Mouse (Mus musculus): ENCODE results near the gene Zfp385a. TPM values are rescaled to one million over a fixed set of nuclear protein-coding genes. Genes with fewer than 3 reads are reported as not detected.

The Zfp385a gene
- polyA plus RNA-seq (2016; fragmentation: Nextera tagmentation; extraction: Ambion mirVana) = 23.1 and 23.6 TPM in 2 replicates

- peak; percentile 34 for DNase-seq (ENCODE audit: extremely low spot score, low spot score)
- H3K4me3 ChIP-seq = peak within 1 kb of the TSS; percentile 74
- peaks cover 76% of the 10 kb centered on the region for H3K4me1 ChIP-seq
- peaks cover 15% of the 10 kb centered on the region for H3K36me3 ChIP-seq (replicated peaks)
- H3K27ac ChIP-seq = peak within 1 kb of the TSS; percentile 79
- H3K27me3 ChIP-seq (ENCODE audit: poor library complexity, severe bottlenecking) = peaks cover 70% of the 10 kb centered on the region
- no peaks in the 10 kb centered on the region for H3K9me3 ChIP-seq
- 0% methylated on average over 26 of the region's 26 CpGs for WGBS
Observed at GRCm38 (mm10) chr15:103339961-103340337, at the start of gene Zfp385a. Gene Zfp385a, minus strand, starts transcription at chr15:103340093.

GRCm38 (mm10) chr15:103388556-103389145, 48.8 kb upstream of the Zfp385a start:
- no peak overlapping the region for H3K4me3 ChIP-seq
- H3K36me3 ChIP-seq (replicated peaks) = no peaks in the 10 kb centered on the region
- H3K9me3 ChIP-seq = no peaks in the 10 kb centered on the region
- WGBS = 50% methylated on average over 4 of the region's 4 CpGs
- no peak overlapping the region for H3K27ac ChIP-seq
- H3K4me1 ChIP-seq = peaks cover 2% of the 10 kb centered on the region; the same call in 1 of the 2 replicates
- DNase-seq (ENCODE audit: extremely low spot score, low spot score) = no peak
- no peaks in the 10 kb centered on the region for H3K27me3 ChIP-seq (ENCODE audit: poor library complexity, severe bottlenecking)

- DNase-seq (ENCODE audit: extremely low spot score, low spot score) = no peak
- no peaks in the 10 kb centered on the region for H3K9me3 ChIP-seq
- 77% methylated on average over 7 of the region's 7 CpGs for WGBS
- no peaks in the 10 kb centered on the region for H3K27me3 ChIP-seq (ENCODE audit: poor library complexity, severe bottlenecking)
- no peaks in the 10 kb centered on the region for H3K36me3 ChIP-seq (replicated peaks)
- peaks cover 12% of the 10 kb centered on the region for H3K4me1 ChIP-seq
- no peak overlapping the region for H3K4me3 ChIP-seq
- no peak overlapping the region for H3K27ac ChIP-seq
Observed at GRCm38 (mm10) chr15:103383771-103384488, 44.0 kb upstream of the Zfp385a start.

GRCm38 (mm10) chr15:103382795-103383406, 43.0 kb upstream of the Zfp385a start:
- no peak overlapping the region for H3K27ac ChIP-seq
- H3K27me3 ChIP-seq (ENCODE audit: poor library complexity, severe bottlenecking) = no peaks in the 10 kb centered on the region
- no peaks in the 10 kb centered on the region for H3K36me3 ChIP-seq (replicated peaks)
- H3K4me3 ChIP-seq = no peak overlapping the region
- H3K4me1 ChIP-seq = peaks cover 21% of the 10 kb centered on the region
- 43% methylated on average over 5 of the region's 5 CpGs for WGBS
- no peaks in the 10 kb centered on the region for H3K9me3 ChIP-seq
- no peak for DNase-seq (ENCODE audit: extremely low spot score, low spot score)

GRCm38 (mm10) chr15:103382075-103382474, 42.2 kb upstream of the Zfp385a start:
- Histone ChIP-seq H3K27me3 (ENCODE audit: poor library complexity, severe bottlenecking) (no peaks in the 10 kb centered on the region), H3K9me3 (no peaks in the 10 kb centered on the region), H3K36me3 (replicated peaks) (no peaks in the 10 kb centered on the region), H3K27ac (no peak overlapping the region), H3K4me1 (peaks cover 23% of the 10 kb centered on the region), H3K4me3 (no peak overlapping the region)
- no peak for DNase-seq (ENCODE audit: extremely low spot score, low spot score)
- WGBS = 84% methylated on average over 2 of the region's 2 CpGs

- H3K27ac ChIP-seq = no peak overlapping the region
- WGBS = 71% methylated on average over 3 of the region's 3 CpGs
- DNase-seq (ENCODE audit: extremely low spot score, low spot score) = no peak
Observed at GRCm38 (mm10) chr15:103378665-103379356, 38.9 kb upstream of the Zfp385a start.

GRCm38 (mm10) chr15:103377752-103378664, 38.1 kb upstream of the Zfp385a start:
- H3K4me1 ChIP-seq = peaks cover 16% of the 10 kb centered on the region
- no peaks in the 10 kb centered on the region for H3K36me3 ChIP-seq (replicated peaks)
- 72% methylated on average over 3 of the region's 3 CpGs for WGBS
- peak overlapping the region; percentile 30; the same call in 1 of the 2 replicates for H3K27ac ChIP-seq
- H3K4me3 ChIP-seq = no peak overlapping the region
- H3K9me3 ChIP-seq = no peaks in the 10 kb centered on the region
- DNase-seq (ENCODE audit: extremely low spot score, low spot score) = no peak
- H3K27me3 ChIP-seq (ENCODE audit: poor library complexity, severe bottlenecking) = no peaks in the 10 kb centered on the region

More at GRCm38 (mm10) chr15:103378665-103379356, 38.9 kb upstream of the Zfp385a start:
- no peak overlapping the region for H3K4me3 ChIP-seq
- H3K36me3 ChIP-seq (replicated peaks) = no peaks in the 10 kb centered on the region
- peaks cover 23% of the 10 kb centered on the region for H3K4me1 ChIP-seq
- H3K27me3 ChIP-seq (ENCODE audit: poor library complexity, severe bottlenecking) = no peaks in the 10 kb centered on the region
- H3K9me3 ChIP-seq = no peaks in the 10 kb centered on the region

GRCm38 (mm10) chr15:103376837-103377269, 37.0 kb upstream of the Zfp385a start:
- WGBS = 79% methylated on average over 8 of the region's 8 CpGs
- H3K4me3 ChIP-seq = no peak overlapping the region
- no peaks in the 10 kb centered on the region for H3K9me3 ChIP-seq
- 0 out of 2 replicates have a peak, but pooled peaks cover 10% of the 10 kb centered on the region for H3K4me1 ChIP-seq
- H3K36me3 ChIP-seq (replicated peaks) = no peaks in the 10 kb centered on the region
- no peak for DNase-seq (ENCODE audit: extremely low spot score, low spot score)
- no peaks in the 10 kb centered on the region for H3K27me3 ChIP-seq (ENCODE audit: poor library complexity, severe bottlenecking)
- H3K27ac ChIP-seq = no peak overlapping the region

GRCm38 (mm10) chr15:103375112-103375800, 35.4 kb upstream of the Zfp385a start:
- no peak overlapping the region for H3K4me3 ChIP-seq
- no peaks in the 10 kb centered on the region for H3K27me3 ChIP-seq (ENCODE audit: poor library complexity, severe bottlenecking)
- 0 out of 2 replicates have a peak, but pooled peaks cover 15% of the 10 kb centered on the region for H3K4me1 ChIP-seq
- WGBS = 91% methylated on average over 4 of the region's 4 CpGs
- DNase-seq (ENCODE audit: extremely low spot score, low spot score) = no peak
- no peaks in the 10 kb centered on the region for H3K36me3 ChIP-seq (replicated peaks)
- H3K9me3 ChIP-seq = no peaks in the 10 kb centered on the region
- no peak overlapping the region for H3K27ac ChIP-seq

GRCm38 (mm10) chr15:103372461-103372860, 32.6 kb upstream of the Zfp385a start:
- H3K27ac ChIP-seq = no peak overlapping the region
- H3K27me3 ChIP-seq (ENCODE audit: poor library complexity, severe bottlenecking) = no peaks in the 10 kb centered on the region
- DNase-seq (ENCODE audit: extremely low spot score, low spot score) = no peak
- peaks cover 14% of the 10 kb centered on the region for H3K4me1 ChIP-seq
- H3K4me3 ChIP-seq = no peak overlapping the region
- H3K9me3 ChIP-seq = no peaks in the 10 kb centered on the region
- H3K36me3 ChIP-seq (replicated peaks) = no peaks in the 10 kb centered on the region

GRCm38 (mm10) chr15:103371741-103372140, 31.8 kb upstream of the Zfp385a start:
- 77% methylated on average over 1 of the region's 1 CpGs for WGBS
- no peaks in the 10 kb centered on the region for H3K27me3 ChIP-seq (ENCODE audit: poor library complexity, severe bottlenecking)
- H3K36me3 ChIP-seq (replicated peaks) = no peaks in the 10 kb centered on the region
- no peaks in the 10 kb centered on the region for H3K9me3 ChIP-seq
- no peak overlapping the region for H3K4me3 ChIP-seq
- peaks cover 21% of the 10 kb centered on the region for H3K4me1 ChIP-seq
- H3K27ac ChIP-seq = no peak overlapping the region
- DNase-seq (ENCODE audit: extremely low spot score, low spot score) = no peak

All from forebrain, embryonic 10.5 days (tissue).